Mouse (Mus musculus): ENCODE measurements around the gene Ace.

GRCm38 (mm10) chr11:106037418-106037751 is 69.6 kb downstream of the Ace start:
- TF ChIP-seq CTCF (IDR thresholded peaks at IDR 0.05; ENCODE audit: low read depth, low read length) (no peak), POLR2AphosphoS5 (IDR thresholded peaks at IDR 0.05; ENCODE audit: insufficient replicate concordance, low read depth, low read length) (no peak), GATA1 (IDR thresholded peaks at IDR 0.05; ENCODE audit: borderline replicate concordance, low read length) (no peak), TAL1 (conservative IDR thresholded peaks at IDR 0.05; ENCODE audit: low read depth, low read length) (no peak)
